Mouse (Mus musculus) spleen, embryonic (tissue): ENCODE data around the gene Dtd2.

Source experiments
- CTCF ChIA-PET: fragments of 350-600 bp; sonication (Branson Sonifier 250); formaldehyde crosslinking; loops from one replicate; lab custom pipeline; 2022; lab: Charles Lee

Dtd2 gene

DNA sequence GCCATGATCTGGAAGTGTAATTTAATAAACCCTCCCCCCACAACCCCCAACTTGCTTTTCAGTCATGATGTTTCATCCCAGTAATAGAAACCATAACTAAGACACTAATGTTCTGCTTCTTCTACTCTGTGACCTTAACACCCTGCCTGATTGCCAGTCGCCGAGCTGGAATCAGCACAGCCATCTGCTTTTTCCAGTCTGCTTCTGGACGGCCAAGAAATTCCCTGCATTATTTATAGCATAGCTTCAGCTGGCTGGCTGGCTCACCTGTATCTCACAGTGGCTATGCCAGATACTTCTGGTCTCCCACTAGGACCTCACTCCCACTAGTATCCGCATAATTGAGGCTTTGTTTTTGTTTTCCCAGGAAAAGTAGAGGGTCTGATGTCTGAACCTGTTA is 20.5 kb downstream of the Dtd2 start:
- CTCF ChIA-PET: no interaction called here

DNA sequence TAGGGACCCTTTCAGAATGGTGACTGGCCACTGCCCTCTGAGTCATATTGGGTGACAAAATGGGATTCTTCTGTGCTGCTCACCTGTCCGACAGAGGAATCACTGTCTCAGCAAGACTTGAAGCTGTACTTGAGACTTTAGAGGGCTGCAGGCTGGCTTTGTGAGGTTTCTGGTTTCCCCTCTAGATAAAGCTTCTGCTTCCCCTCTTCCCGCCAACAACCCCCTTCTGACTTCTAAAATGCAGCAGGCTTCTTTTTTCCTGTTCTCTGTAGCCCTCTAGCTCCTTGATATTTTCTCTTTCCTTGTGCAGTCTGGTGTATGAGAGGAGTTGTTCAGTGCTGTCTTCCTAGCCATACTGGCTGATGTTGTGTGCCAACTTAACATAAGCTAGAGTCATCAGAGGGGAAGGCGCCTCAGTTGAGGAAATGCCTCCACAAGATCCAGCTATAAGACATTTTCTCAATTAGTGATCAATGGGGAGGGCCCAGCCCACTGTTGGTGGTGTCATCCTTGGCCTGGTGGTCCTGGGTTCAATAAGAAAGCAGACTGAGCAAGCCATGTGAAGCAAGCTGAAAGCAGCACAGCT is 21.0 kb downstream of the Dtd2 start:
- CTCF ChIA-PET: no interaction called here

GRCm38 (mm10) chr12:51983625-51984024 is 22.7 kb downstream of the Dtd2 start:
- CTCF ChIA-PET: no interaction called here

- CTCF ChIA-PET: interaction anchor here (0.8 kb wide), 1 partner anchor 111 kb away, joined by 4 read pairs; no protein-coding TSS in a partner anchor
Measured at GRCm38 (mm10) chr12:51976531-51976930, 29.8 kb downstream of the Dtd2 start.

DNA sequence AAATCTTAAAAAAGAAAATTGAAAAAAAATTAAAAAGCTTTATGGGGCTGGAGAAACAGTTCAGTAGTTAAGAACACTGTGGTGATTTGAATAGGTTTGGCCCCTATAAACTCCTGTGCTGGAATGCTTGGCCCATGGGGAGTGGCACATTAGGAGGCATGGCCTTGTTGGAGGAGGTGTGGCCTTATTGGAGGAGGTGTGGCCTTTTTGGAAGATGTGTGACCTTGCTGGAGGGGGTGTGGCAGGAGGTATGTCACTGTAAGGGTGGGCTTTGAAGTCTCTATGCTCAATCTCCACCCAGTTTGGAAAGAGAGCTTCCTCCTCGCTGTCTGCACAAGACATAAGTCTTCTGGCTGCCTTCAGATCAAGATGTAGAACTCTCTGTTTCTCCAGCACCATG is 31.9 kb downstream of the Dtd2 start:
- CTCF ChIA-PET: no interaction called here

DNA sequence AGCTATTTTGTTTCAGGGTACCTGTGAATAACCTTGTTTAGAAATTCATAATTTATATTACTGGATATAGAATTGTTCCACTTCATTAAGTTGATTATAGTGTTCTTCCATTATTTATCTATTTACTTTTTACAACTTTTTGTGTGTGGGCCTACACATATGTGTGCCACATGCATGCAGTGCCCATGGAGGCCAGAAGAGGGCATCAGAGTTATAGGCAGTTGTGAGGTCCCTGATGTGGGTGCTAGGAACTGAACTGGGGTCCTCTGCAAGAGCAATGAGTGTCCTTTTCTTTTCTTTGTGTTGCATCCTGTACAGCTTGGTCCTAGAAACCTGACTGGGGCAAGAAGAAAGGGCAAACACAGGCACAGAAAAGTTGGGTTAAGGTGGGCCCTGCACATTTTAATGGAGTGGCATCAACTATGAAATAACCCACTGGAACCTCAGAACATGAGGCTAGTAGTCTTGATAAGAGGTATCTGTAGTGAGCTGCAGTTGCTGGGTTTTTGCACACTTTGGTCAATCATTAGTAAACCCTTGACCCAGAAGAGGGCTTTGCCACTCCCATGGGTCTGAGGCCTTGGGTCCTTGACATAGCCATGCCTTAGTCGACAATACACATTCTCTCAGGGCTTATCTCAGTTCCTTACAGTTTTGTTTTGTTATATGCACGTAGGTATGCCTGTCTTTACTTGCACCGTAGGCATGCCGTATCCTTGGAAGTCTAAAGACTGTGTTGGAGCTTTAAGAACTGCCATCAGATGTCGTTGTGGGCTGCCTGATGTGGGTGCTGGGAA is 33.8 kb downstream of the Dtd2 start:
- CTCF ChIA-PET: interaction anchor here (0.9 kb wide), 1 partner anchor 30 kb away, joined by 7 read pairs; no protein-coding TSS in a partner anchor

DNA sequence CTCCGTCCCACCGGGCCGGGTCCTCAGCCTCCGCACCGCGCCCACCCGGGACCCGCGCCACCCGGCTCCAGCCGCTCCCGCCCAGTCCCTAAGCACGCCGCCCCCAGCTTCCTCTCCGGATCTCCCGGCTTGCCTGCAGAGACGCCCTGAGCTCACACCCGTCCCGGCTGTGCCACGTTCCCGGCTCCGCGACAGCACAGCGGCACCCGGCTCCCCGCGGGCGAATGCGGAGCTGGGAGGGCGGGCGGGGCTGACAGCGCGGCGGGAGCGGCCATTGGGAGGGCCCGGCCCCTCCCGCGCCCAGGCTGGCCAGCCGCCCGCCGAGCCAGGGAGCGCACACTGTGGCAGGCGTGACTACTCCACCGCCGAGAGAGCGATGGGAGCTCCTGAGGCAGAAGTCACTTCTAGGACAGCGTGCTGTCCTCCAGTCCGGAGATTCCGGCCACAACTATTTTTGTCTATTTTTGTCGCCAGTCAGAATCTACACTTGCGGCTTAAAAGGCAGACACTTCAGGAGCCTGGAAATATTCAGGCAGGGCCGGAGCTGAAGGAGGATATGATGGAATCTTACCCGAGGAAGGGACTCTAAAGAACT is 35.1 kb downstream of the Dtd2 start, which contains the start of gene Heatr5a:
Gene Heatr5a, minus strand, starts transcription at position 252 of the 595 bp plus-strand sequence.
- CTCF ChIA-PET: interaction anchor here (0.5 kb wide), 1 partner anchor 65 kb away, joined by 3 read pairs; no protein-coding TSS in a partner anchor

- CTCF ChIA-PET: interaction anchor here (0.6 kb wide), 1 partner anchor 150 kb away, joined by 6 read pairs; no protein-coding TSS in a partner anchor
Measured at GRCm38 (mm10) chr12:51970352-51971069, 35.8 kb downstream of the Dtd2 start.

- CTCF ChIA-PET: no interaction called here
Measured at GRCm38 (mm10) chr12:51969876-51970275, 36.4 kb downstream of the Dtd2 start.

DNA sequence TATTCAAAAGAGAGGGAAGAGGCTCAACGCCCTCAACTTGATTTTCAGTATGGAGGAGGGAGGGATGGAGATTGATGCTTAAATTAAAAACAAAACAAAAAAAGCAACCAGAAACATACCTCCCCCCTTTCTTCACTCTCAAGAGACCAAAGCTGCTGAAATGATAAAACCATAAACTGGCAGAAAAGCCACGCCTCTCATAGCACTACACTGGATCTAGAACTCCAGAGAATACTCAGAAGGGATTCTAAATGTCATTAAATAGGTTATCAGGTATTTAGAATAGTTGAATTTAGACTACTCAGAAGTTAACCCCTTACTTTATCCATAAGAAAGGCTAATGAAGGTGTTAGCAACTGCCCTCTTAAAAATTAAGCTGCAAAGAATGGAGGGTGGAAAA is 37.2 kb downstream of the Dtd2 start:
- CTCF ChIA-PET: no interaction called here

DNA sequence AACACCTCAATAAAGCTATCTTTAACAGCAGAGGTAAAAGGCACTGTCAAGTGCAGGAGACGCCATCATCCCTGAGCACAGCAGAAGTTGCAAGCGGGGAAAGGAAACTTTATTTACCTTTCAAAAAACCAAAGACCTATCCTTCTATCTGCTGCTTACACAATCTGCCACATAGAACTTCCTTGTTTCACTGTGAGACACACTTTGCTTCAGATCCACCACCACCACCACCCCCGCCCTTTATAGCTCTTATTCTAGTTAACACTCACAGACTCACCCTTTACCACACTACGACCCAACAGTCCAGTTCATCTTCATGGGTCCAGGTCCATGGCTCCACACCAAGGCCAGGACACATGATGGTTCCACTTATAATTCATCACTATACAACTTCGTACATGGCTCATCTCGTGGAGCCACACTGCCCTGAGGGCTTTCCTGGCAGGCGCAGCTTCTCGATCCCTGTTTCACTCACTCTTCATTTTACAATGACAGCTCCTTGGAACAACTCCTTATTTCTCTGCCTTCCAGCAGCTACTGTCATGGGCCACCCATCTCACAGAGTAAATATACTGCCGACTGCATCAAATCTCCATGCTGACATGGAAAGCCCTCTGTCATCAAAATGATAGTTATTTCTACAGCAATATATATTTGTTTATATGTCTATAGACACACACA is 38.2 kb downstream of the Dtd2 start:
- CTCF ChIA-PET: no interaction called here

DNA sequence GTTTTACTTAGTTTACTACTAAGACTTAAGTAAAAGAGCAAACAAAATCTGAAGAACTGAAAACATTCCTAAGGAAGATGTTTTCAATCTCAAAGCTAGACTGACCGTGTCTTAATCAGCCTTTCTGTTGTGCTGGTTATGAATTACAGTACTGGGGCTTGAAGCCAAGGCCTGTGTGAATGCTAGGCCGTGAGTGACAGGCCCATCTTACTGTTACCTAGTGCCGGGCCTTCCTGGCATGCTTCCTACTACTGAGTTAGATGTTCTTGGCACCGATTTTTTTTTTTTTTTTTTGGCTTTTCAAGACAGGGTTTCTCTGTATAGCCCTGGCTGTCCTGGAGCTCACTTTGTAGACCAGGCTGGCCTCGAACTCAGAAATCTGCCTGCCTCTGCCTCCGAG is 48.7 kb downstream of the Dtd2 start:
- CTCF ChIA-PET: no interaction called here

GRCm38 (mm10) chr12:51952309-51952708 is 54.0 kb downstream of the Dtd2 start:
- CTCF ChIA-PET: no interaction called here

GRCm38 (mm10) chr12:51947498-51947945 is 58.8 kb downstream of the Dtd2 start:
- CTCF ChIA-PET: no interaction called here

DNA sequence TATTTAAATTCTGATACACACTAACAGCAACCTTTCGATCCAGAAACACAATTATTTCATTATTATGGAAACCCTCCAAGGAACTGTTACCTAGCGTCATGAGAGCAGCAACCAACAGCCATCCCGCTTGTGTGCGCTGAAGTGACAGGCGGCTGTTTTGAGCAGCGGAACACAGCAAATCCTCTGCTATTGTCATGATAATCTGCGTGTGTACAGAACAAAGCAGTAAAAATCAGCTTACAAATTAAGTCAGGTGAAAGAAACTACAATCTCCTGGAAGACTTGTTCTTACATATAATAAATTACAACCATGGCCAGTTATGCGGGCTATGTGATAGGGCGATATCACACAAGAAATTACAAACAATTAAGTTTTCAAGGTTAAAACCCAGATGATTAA is 61.0 kb downstream of the Dtd2 start:
- CTCF ChIA-PET: no interaction called here

GRCm38 (mm10) chr12:51939848-51940247 is 66.5 kb downstream of the Dtd2 start:
- CTCF ChIA-PET: no interaction called here
